Mouse (Mus musculus) midbrain, postnatal 0 days (tissue): ENCODE results near the gene Plekhm2. TPM values are rescaled to one million over a fixed set of nuclear protein-coding genes. Genes with fewer than 3 reads are reported as not detected.
A peak's percentile ranks its signal among the peaks of the same experiment; 100 is the strongest.

Source experiments
- ATAC-seq: fragments of 200-750 bp; cut with Nextera tagmentation; 2 replicates; pipeline ENCODE4 v1.8.0; 2017; ENCODE audit warnings: moderate number of reproducible peaks, mild to moderate bottlenecking, moderate TSS enrichment, moderate library complexity; ENCODE audit not compliant: low FRiP score
- DNase-seq: peaks from one replicate; pipeline ENCODE4 v3.0.0-alpha.2; 2015; ENCODE audit warnings: low spot score
- H3K27ac ChIP-seq: fragments of 300-500 bp; sonication (generic); 2 replicates; pipeline ENCODE4 v1.5.1; 2014; ENCODE audit warnings: low read depth, mild to moderate bottlenecking, low read length, mixed read lengths
- H3K27me3 ChIP-seq: fragments of 300-500 bp; sonication (generic); 2 replicates; pipeline ENCODE4 v1.6.1; 2014; ENCODE audit warnings: low read length, control low read depth, mixed read lengths; ENCODE audit not compliant: insufficient read depth
- H3K36me3 ChIP-seq: fragments of 300-500 bp; sonication (generic); 2 replicates; pipeline ENCODE4 v1.6.1; 2014; ENCODE audit warnings: low read length, control low read depth, mixed read lengths; ENCODE audit not compliant: insufficient read depth
- H3K4me1 ChIP-seq: fragments of 300-500 bp; sonication (generic); 2 replicates; pipeline ENCODE4 v1.6.1; 2014; ENCODE audit warnings: mild to moderate bottlenecking, control low read depth, antibody characterized with exemption, low read length, mixed read lengths; ENCODE audit not compliant: insufficient read depth
- H3K4me2 ChIP-seq: fragments of 300-500 bp; sonication (generic); 2 replicates; pipeline ENCODE4 v1.6.1; 2014; ENCODE audit warnings: low read depth, mild to moderate bottlenecking, low read length, mixed read lengths; ENCODE audit not compliant: poor library complexity, severe bottlenecking
- H3K4me3 ChIP-seq: fragments of 300-500 bp; sonication (generic); 2 replicates; pipeline ENCODE4 v1.5.1; 2014; ENCODE audit warnings: low read depth, mild to moderate bottlenecking, low read length, moderate library complexity
- H3K9ac ChIP-seq: fragments of 300-500 bp; sonication (generic); replicated peaks from 2 replicates; pipeline ENCODE4 v1.6.1; 2014; ENCODE audit warnings: mild to moderate bottlenecking, low read length, moderate library complexity, mixed read lengths; ENCODE audit not compliant: poor library complexity, severe bottlenecking
- H3K9me3 ChIP-seq: fragments of 300-500 bp; sonication (generic); 2 replicates; pipeline ENCODE4 v1.6.1; 2016; ENCODE audit warnings: low read length, control low read depth
- CTCF ChIP-seq: IDR thresholded peaks from 2 replicates; pipeline ENCODE4 v1.5.1; 2016; ENCODE audit warnings: antibody characterized with exemption, mild to moderate bottlenecking
- WGBS: fragments of 180-500 bp; shearing (Covaris S2); extraction: QIAGEN DNeasy Blood & Tissue Kit; methylation state at CpG from one replicate; pipeline ENCODE4 v1.1.7; 2014; 5-methylcytosine and 5-hydroxymethylcytosine counted together
- polyA plus RNA-seq: library from polyadenylated mRNA; unstranded; fragments of >200 nt; fragmentation: Nextera tagmentation; extraction: Ambion mirVana; gene quantifications from 2 replicates; pipeline ENCODE4 v1.2.1, GENCODE M21; 2015
- total RNA-seq: library from RNA; depleted of rRNA; stranded (reverse); fragments of >200 nt; gene quantifications from 2 replicates; pipeline ENCODE4 v1.2.3, GENCODE M21; 2014

Gene Plekhm2
- total and polyA plus RNA-seq, 2 experiments from 2014 or later: 6.9 to 40.0 TPM

DNA sequence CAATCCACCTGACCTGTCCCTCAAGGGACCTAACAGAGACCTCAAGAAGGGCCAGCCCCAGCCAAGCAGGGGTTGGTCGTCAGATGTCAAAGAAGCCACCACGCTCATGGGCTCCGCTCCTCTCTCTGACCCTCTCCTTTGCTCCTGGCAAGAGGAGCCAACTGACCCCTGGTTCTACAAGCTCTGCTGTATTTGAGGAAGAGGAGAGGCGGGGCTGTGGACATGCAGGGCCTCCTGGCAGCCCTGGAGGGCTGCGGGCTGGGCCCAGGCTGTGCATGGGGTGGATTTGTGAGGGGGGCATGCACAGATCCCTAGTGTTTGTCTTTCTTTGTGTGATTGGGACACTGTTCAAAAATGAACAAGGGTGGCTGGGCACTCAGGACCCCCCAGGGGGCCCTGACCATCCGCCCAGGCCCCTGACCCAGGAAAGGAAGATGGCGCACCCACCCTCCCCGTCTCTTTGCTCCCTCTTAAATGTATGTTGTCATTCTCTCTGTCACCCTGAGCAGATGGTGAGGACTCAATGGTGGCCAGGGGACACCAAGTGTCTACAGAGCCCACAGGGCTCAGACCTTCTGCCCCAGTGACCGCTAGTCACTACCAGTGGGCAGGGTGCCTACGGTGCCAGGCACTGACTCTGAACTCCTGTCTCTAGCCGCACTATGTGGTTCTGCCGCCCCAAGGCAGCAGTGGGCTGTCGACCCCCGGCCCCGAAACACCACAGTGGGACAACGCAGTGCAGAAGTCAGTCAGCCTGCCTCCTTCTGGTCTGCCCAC is 38.7 kb downstream of the Plekhm2 start:
- no peak overlapping the region for H3K4me2 ChIP-seq
- H3K4me3 ChIP-seq: no peak overlapping the region
- no peak overlapping the region for H3K27ac ChIP-seq
- H3K9ac ChIP-seq: no peak overlapping the region
- DNase-seq (no peak), ATAC-seq (no peak)
- H3K36me3 ChIP-seq: peaks cover 56% of the 10 kb centered on the region
- 93% methylated on average over 16 of the region's 16 CpGs for WGBS
- H3K4me1 ChIP-seq: no peaks in the 10 kb centered on the region
- H3K27me3 ChIP-seq: no peaks in the 10 kb centered on the region
- no peaks in the 10 kb centered on the region for H3K9me3 ChIP-seq
- TF ChIP-seq CTCF: no peak

DNA sequence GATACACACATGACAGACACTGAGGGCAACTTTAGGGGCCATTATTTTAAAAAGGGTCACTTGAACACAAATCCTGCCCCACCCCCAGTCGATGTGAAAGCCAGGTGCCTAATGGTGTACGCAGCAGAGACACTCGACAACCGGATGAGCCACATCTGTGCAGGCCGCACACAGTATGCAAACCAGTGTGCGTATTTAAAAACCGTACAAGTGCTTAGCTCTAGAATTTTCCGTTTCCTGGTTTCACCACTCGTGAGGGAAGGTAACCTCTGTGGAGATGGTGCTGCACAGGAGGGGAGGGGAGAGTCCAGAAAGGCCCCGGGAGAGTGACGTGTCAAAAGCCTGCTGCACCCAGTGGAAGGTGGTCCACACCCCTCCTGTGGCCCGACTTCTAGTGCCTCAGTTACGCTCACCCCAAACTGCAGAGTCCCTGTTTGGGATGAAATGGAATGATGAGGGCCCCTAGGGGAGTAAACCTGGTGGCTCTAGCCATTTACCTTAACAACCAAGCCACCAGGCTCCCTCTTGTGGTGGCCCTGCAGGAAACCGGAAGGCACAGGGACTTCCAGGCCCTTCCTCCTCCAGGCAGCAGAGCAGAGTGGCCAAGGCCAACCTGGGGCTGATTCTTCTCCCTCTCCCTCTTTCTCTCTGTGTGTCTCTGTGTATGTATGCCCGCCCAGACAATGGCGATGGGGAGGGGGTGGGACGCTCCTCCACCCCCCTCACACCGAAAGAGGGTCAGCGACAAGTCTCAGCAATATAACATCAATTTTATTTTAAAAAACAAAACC is 39.5 kb downstream of the Plekhm2 start:
- Histone ChIP-seq H3K9me3 (no peaks in the 10 kb centered on the region), H3K4me1 (no peaks in the 10 kb centered on the region), H3K27ac (no peak overlapping the region), H3K36me3 (peaks cover 48% of the 10 kb centered on the region), H3K9ac (no peak overlapping the region), H3K27me3 (no peaks in the 10 kb centered on the region), H3K4me3 (no peak overlapping the region), H3K4me2 (no peak overlapping the region)
- 79% methylated on average over 18 of the region's 19 CpGs for WGBS
- DNase-seq (no peak), ATAC-seq (no peak)
- peak; percentile 65 for TF ChIP-seq CTCF

DNA sequence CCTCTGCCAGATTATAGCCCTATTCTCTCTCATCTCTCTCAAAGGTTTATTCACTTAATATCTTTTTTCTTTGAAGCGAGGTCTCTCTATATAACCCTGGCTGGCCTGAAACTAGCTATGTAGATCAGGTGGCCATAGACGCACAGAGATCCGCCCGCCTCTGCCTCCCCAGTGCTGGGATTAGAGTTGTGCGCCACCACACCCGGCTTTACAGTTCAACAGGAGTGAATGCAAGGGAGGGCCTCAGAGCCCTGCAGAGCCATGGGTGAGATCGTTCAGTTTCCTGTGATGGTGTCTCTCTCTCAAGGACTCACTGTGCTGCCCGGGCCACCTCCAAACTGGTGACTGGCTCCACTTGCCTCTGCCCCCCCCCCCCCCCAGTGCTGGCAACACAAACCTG is 40.6 kb downstream of the Plekhm2 start:
- no peak for TF ChIP-seq CTCF
- peaks cover 38% of the 10 kb centered on the region for H3K36me3 ChIP-seq
- H3K4me1 ChIP-seq: no peaks in the 10 kb centered on the region
- no peaks in the 10 kb centered on the region for H3K27me3 ChIP-seq
- ATAC-seq (no peak), DNase-seq (no peak)
- H3K4me3 ChIP-seq: no peak overlapping the region
- no peak overlapping the region for H3K4me2 ChIP-seq
- no peak overlapping the region for H3K27ac ChIP-seq
- 94% methylated on average over 8 of the region's 8 CpGs for WGBS
- H3K9me3 ChIP-seq: no peaks in the 10 kb centered on the region
- H3K9ac ChIP-seq: no peak overlapping the region

DNA sequence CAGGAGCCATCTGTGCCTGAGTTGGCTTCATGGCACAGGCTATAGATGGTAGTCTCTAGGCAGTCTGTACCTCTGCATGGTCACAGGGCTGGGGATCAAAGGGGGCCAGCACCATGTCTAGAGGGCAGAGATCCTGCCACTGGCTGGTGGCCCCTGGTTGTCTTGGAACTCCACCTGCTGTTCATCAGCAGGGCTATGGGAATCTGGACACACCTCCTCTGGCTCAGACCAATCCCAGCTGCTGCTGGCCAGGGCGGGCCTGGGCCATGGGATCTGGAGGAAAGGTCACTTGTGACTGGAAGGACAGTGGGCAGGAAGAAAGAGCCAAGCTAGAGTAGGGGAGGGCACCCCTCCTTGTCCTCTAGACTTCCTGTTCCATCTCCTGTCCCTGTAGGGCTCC is 41.0 kb downstream of the Plekhm2 start, which contains the start of gene Slc25a34:
Slc25a34 (minus strand) TSS at position 156 of the 400 bp plus-strand sequence.
- H3K27ac ChIP-seq: peak within 1 kb of the TSS; percentile 38; the same call in 1 of the 2 replicates
- no peaks in the 10 kb centered on the region for H3K27me3 ChIP-seq
- peak; percentile 45 for DNase-seq
- no peaks in the 10 kb centered on the region for H3K9me3 ChIP-seq
- peaks cover 33% of the 10 kb centered on the region for H3K36me3 ChIP-seq
- H3K4me1 ChIP-seq: no peaks in the 10 kb centered on the region
- WGBS: 54% methylated on average over 1 of the region's 1 CpGs
- TF ChIP-seq CTCF: 0 out of 2 replicates have a peak, but pooled peaks have one; percentile 6
- H3K4me3 ChIP-seq: no peak within 1 kb of the TSS
- H3K9ac ChIP-seq: no peak within 1 kb of the TSS
- ATAC-seq: peak; percentile 69; the same call in 1 of the 2 replicates
- H3K4me2 ChIP-seq: no peak within 1 kb of the TSS; the same call in 1 of the 2 replicates

DNA sequence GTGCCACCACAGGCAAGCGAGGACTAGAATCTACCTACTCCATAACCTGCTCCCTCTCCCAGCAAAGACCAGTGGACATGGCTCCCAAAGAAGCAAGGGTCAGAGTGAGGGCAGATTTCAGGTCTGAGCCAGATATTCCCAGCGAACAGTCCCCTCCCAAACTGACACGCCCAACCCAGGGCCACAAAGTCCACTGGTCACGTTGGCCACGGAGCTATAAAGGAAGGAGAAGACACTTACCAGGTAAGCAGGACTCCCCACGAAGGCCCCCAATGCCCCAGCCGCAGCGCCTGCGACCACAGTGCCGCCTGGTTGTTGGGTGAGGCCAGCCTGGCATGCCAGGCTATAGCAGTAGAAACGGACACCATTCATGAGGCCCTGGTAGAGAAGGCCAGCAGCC is 41.7 kb downstream of the Plekhm2 start:
- no peaks in the 10 kb centered on the region for H3K4me1 ChIP-seq
- DNase-seq (no peak), ATAC-seq (no peak)
- peaks cover 2% of the 10 kb centered on the region; the same call in 1 of the 2 replicates for H3K27me3 ChIP-seq
- H3K36me3 ChIP-seq: peaks cover 27% of the 10 kb centered on the region
- H3K27ac ChIP-seq: peak overlapping the region; percentile 38; the same call in 1 of the 2 replicates
- no peaks in the 10 kb centered on the region for H3K9me3 ChIP-seq
- WGBS: 89% methylated on average over 11 of the region's 11 CpGs
- H3K4me3 ChIP-seq: no peak overlapping the region
- no peak overlapping the region for H3K9ac ChIP-seq
- H3K4me2 ChIP-seq: no peak overlapping the region; the same call in 1 of the 2 replicates
- no peak for TF ChIP-seq CTCF
